In genomic region chr3:107869097-107869496, GRCm38 (mm10) we compare ENCODE assay signal across 11 mouse cellular contexts. TPM values are rescaled to one million over a fixed set of nuclear protein-coding genes. Genes with fewer than 3 reads are reported as not detected.
DNase-seq lines count a peak whose midpoint lies in the region; ATAC-seq and TF ChIP-seq lines count a peak whose summit lies in the region.
"Had no signal": no experiment of that assay in that cellular context is flagged by ENCODE, and none has a peak within 500 bp of the region (broad histone marks: within the 10 kb centered on the region; RNA-seq: fewer than 3 reads in every experiment).

No protein-coding gene starts in this region.

- peak; percentile 37 to 60 for DNase-seq in layer of hippocampus, adult 2 months (ENCODE audit: low spot score in 2 of 2)
- DNase-seq in layer of hippocampus, postnatal 25 days (ENCODE audit: extremely low spot score in 1 of 2, low spot score in 1 of 2) = no peak
- peak; percentile 70 for DNase-seq in brain, adult 2 months (ENCODE audit: low read depth, low spot score)
- peak; percentile 29 for DNase-seq in hindbrain, embryonic 11.5 days (ENCODE audit: low spot score)
- no peak for DNase-seq in midbrain, embryonic 11.5 days (ENCODE audit: low spot score, missing footprints)
- DNase-seq in urinary bladder, postnatal 10 days (ENCODE audit: low spot score) = no peak
- DNase-seq in urinary bladder, adult 2 months (ENCODE audit: low spot score) = no peak
- no peak for DNase-seq in cerebellum, adult 2 months

- no peak for TF ChIP-seq POLR2A in cerebellum, adult 2 months (IDR thresholded peaks at IDR 0.05; ENCODE audit: borderline replicate concordance, insufficient read depth, low read length)

- H3K36me3 ChIP-seq in hindbrain, embryonic 11.5 days (ENCODE audit: control insufficient read depth, insufficient read depth, low read length) = no peaks in the 10 kb centered on the region
- H3K36me3 ChIP-seq in midbrain, embryonic 11.5 days (ENCODE audit: control insufficient read depth, insufficient read depth, low read length) = no peaks in the 10 kb centered on the region

- no peak for TF ChIP-seq CTCF in layer of hippocampus, adult 2 months (conservative IDR thresholded peaks at IDR 0.05)
- TF ChIP-seq CTCF in cerebellum, adult 2 months (IDR thresholded peaks at IDR 0.05; ENCODE audit: borderline replicate concordance, insufficient read depth, low read depth, low read length) = no peak

- H3K4me1 ChIP-seq in hindbrain, embryonic 11.5 days (replicated peaks; ENCODE audit: control insufficient read depth, insufficient read depth, low read length) = no peaks in the 10 kb centered on the region
- H3K4me1 ChIP-seq in midbrain, embryonic 11.5 days (ENCODE audit: control insufficient read depth, insufficient read depth, low read length) = peaks cover 3% of the 10 kb centered on the region; the same call in 1 of the 2 replicates
- no peaks in the 10 kb centered on the region for H3K4me1 ChIP-seq in cerebellum, adult 2 months (ENCODE audit: control insufficient read depth, insufficient read depth, low read length)

- no peaks in the 10 kb centered on the region for H3K9me3 ChIP-seq in hindbrain, embryonic 11.5 days (ENCODE audit: control insufficient read depth, low read length)
- no peaks in the 10 kb centered on the region for H3K9me3 ChIP-seq in midbrain, embryonic 11.5 days (ENCODE audit: control insufficient read depth, low read length)

- no peak overlapping the region for H3K4me2 ChIP-seq in hindbrain, embryonic 11.5 days (replicated peaks; ENCODE audit: low read depth, low read length)
- no peak overlapping the region for H3K4me2 ChIP-seq in midbrain, embryonic 11.5 days

- H3K9ac ChIP-seq in hindbrain, embryonic 11.5 days (ENCODE audit: low read depth, low read length) = no peak overlapping the region
- peak overlapping the region; percentile 16; the same call in 1 of the 2 replicates for H3K9ac ChIP-seq in midbrain, embryonic 11.5 days (ENCODE audit: low read length)

- H3K27me3 ChIP-seq in hindbrain, embryonic 11.5 days (ENCODE audit: control insufficient read depth, insufficient read depth, low read length) = no peaks in the 10 kb centered on the region
- H3K27me3 ChIP-seq in midbrain, embryonic 11.5 days (ENCODE audit: control insufficient read depth, insufficient read depth, low read length) = no peaks in the 10 kb centered on the region
- no peaks in the 10 kb centered on the region for H3K27me3 ChIP-seq in cerebellum, adult 2 months (ENCODE audit: control insufficient read depth, insufficient read depth, low read length)

- H3K4me3 ChIP-seq in layer of hippocampus, adult 2 months = no peak overlapping the region
- H3K4me3 ChIP-seq in hindbrain, embryonic 11.5 days (ENCODE audit: low read depth, low read length) = no peak overlapping the region
- H3K4me3 ChIP-seq in midbrain, embryonic 11.5 days (ENCODE audit: low read depth, low read length) = no peak overlapping the region
- no peak overlapping the region for H3K4me3 ChIP-seq in cerebellum, adult 2 months (replicated peaks; ENCODE audit: insufficient read depth, low read depth, low read length)

- peak overlapping the region; percentile 91 for H3K27ac ChIP-seq in layer of hippocampus, adult 2 months
- H3K27ac ChIP-seq in hindbrain, embryonic 11.5 days (ENCODE audit: low read depth, low read length) = no peak overlapping the region
- no peak overlapping the region for H3K27ac ChIP-seq in midbrain, embryonic 11.5 days (ENCODE audit: low read depth, low read length)
- no peak overlapping the region for H3K27ac ChIP-seq in cerebellum, adult 2 months (ENCODE audit: insufficient read depth, low read length)
- H3K27ac ChIP-seq: macrophage had no signal

- peak; percentile 61; the same call in 1 of the 2 replicates for ATAC-seq in hindbrain, embryonic 11.5 days (ENCODE audit: low FRiP score)
- peak; percentile 67 for ATAC-seq in midbrain, embryonic 11.5 days (ENCODE audit: low FRiP score)
- ATAC-seq: inflammation-experienced regulatory T-cells, adult 6 months had no signal

- 28% methylated on average over 7 of the region's 7 CpGs for whole genome bisulfite sequencing in hindbrain, embryonic 11.5 days
- WGBS in midbrain, embryonic 11.5 days = 16% methylated on average over 7 of the region's 7 CpGs
- 34% methylated on average over 7 of the region's 7 CpGs for WGBS in cerebellum, adult 2 months

RNA-seq across cellular contexts. Expression of gene Eps8l3, which starts 7.9 kb away (rescaled TPM):
- total RNA-seq in layer of hippocampus, adult 2 months (2021) = not detected
- total RNA-seq in layer of hippocampus, postnatal 25 days (2021) = not detected
- polyA plus RNA-seq in hindbrain, embryonic 11.5 days (2014; fragmentation: Nextera tagmentation; extraction: Ambion mirVana) = not detected in 2 replicates
- polyA plus RNA-seq in midbrain, embryonic 11.5 days (2014; fragmentation: Nextera tagmentation; extraction: Ambion mirVana) = not detected in 2 replicates
- polyA plus RNA-seq in urinary bladder, adult 2 months (2012; rRNA removed) = not detected in 2 replicates
- 0.05 TPM in 2 replicates for polyA plus RNA-seq in cerebellum, adult 2 months (2012; rRNA removed)
- total RNA-seq: granulocyte monocyte progenitor cell, adult 5-6 weeks had no signal
- polyA plus RNA-seq: inflammation-experienced regulatory T-cells, adult 6 months; macrophage had no signal

RNA-seq across cellular contexts. Expression of gene Gstm5, which starts 26.5 kb away (rescaled TPM):
- total RNA-seq in layer of hippocampus, adult 2 months (2021) = 100 to 1,000 TPM; 282 to 304 TPM
- 100 to 1,000 TPM; 281 to 321 TPM for total RNA-seq in layer of hippocampus, postnatal 25 days (2021)
- polyA plus RNA-seq in hindbrain, embryonic 11.5 days (2014; fragmentation: Nextera tagmentation; extraction: Ambion mirVana) = 236 and 261 TPM in 2 replicates
- 270 and 277 TPM in 2 replicates for polyA plus RNA-seq in midbrain, embryonic 11.5 days (2014; fragmentation: Nextera tagmentation; extraction: Ambion mirVana)
- polyA plus RNA-seq in urinary bladder, adult 2 months (2012; rRNA removed) = 59.8 and 62.7 TPM in 2 replicates
- 252 and 282 TPM in 2 replicates for polyA plus RNA-seq in cerebellum, adult 2 months (2012; rRNA removed)

Comparison
In these comparisons a context has a peak if more than half of its experiments do, and no peak if none do; other contexts are left out.
1. DNase-seq: peak in layer of hippocampus, adult 2 months (2 of 2), brain, adult 2 months (single experiment) and hindbrain, embryonic 11.5 days (single experiment); none in layer of hippocampus, postnatal 25 days (0 of 2), midbrain, embryonic 11.5 days (single experiment), urinary bladder, postnatal 10 days (single experiment), urinary bladder, adult 2 months (single experiment) and cerebellum, adult 2 months (0 of 2).